Mouse (Mus musculus) G1E (cell line): ENCODE measurements at regions not wholly inside any gene's neighbourhood (a gene's known extent, or its start where the extent isn't known, plus 50 kb on each side); places are given as distances from the start of the nearest gene placed in this dataset.

Experiments
- ATAC-seq: 2 replicates; pipeline ENCODE4 v1.8.0; 2016; ENCODE audit warnings: mild to moderate bottlenecking; ENCODE audit not compliant: insufficient number of reproducible peaks, poor library complexity, low FRiP score, severe bottlenecking; ENCODE audit errors: extremely low read depth
- DNase-seq: peaks from one replicate; pipeline ENCODE4 v3.0.0; 2012; ENCODE audit warnings: low spot score
- H3K27me3 ChIP-seq: 2 replicates; pipeline ENCODE4 v1.6.1; 2012; ENCODE audit warnings: mild to moderate bottlenecking, low read length, inconsistent platforms; ENCODE audit not compliant: insufficient read depth
- H3K36me3 ChIP-seq: replicated peaks from 2 replicates; pipeline ENCODE3; 2012; ENCODE audit warnings: mild to moderate bottlenecking, inconsistent platforms
- H3K4me1 ChIP-seq: 2 replicates; pipeline ENCODE4 v1.6.1; 2012; ENCODE audit warnings: low read depth, low read length, inconsistent platforms, mixed read lengths; ENCODE audit not compliant: insufficient read depth
- H3K4me3 ChIP-seq: 2 replicates; pipeline ENCODE4 v1.5.1; 2012; ENCODE audit warnings: low read depth, mild to moderate bottlenecking, inconsistent platforms, low read length, moderate library complexity, mixed read lengths
- H3K9me3 ChIP-seq: replicated peaks from 2 replicates; pipeline ENCODE4 v1.6.1; 2012; ENCODE audit warnings: inconsistent platforms
- CTCF ChIP-seq: IDR thresholded peaks from 2 replicates; pipeline ENCODE4 v1.5.1; 2012; ENCODE audit warnings: low read depth, low read length, inconsistent platforms, mixed read lengths
- GATA1 ChIP-seq: IDR thresholded peaks from 2 replicates; pipeline ENCODE4 v1.6.1; 2012; ENCODE audit warnings: borderline replicate concordance, low read length, inconsistent platforms, mixed read lengths
- GATA2 ChIP-seq: IDR thresholded peaks from 2 replicates; pipeline ENCODE4 v1.6.1; 2012; ENCODE audit warnings: low read depth, low read length, inconsistent platforms, borderline replicate concordance
- POLR2AphosphoS5 ChIP-seq: IDR thresholded peaks from 2 replicates; pipeline ENCODE4 v1.6.1; 2012; ENCODE audit warnings: low read depth, low read length, inconsistent platforms; ENCODE audit not compliant: insufficient replicate concordance
- TAL1 ChIP-seq: conservative IDR thresholded peaks from 2 replicates; pipeline ENCODE4 v1.6.1; 2012; ENCODE audit warnings: low read depth, low read length, inconsistent platforms, mixed read lengths

DNA sequence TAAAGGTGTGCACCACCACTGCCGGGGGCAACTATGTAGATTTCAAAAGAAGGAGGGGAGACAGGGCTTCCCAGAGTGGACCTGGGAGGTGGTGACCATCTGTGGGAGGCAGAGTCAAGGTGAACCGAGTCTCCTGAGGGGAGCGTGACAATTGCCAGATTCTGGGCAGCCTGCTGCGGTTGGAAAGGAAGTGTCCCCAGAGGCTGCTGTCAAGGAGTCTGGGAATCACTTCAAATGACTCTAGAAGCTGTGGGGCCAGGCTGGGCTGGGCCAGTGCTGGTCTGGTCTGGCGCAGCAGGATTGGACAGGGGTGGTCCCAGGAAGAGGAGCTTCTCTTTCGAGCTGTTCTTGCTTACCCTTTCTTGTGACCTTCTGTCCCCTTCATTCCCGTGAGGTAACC lies 95.4 kb upstream of the Gm26897 start:
- DNase-seq (no peak), ATAC-seq (no peak)
- no peak overlapping the region for H3K4me3 ChIP-seq
- no peaks in the 10 kb centered on the region for H3K36me3 ChIP-seq
- peaks cover 93% of the 10 kb centered on the region for H3K9me3 ChIP-seq
- no peaks in the 10 kb centered on the region for H3K4me1 ChIP-seq
- no peak for TF ChIP-seq GATA2
- TF ChIP-seq POLR2AphosphoS5 = no peak
- TF ChIP-seq GATA1 = no peak
- TF ChIP-seq CTCF = no peak
- no peak for TF ChIP-seq TAL1
- H3K27me3 ChIP-seq = no peaks in the 10 kb centered on the region

DNA sequence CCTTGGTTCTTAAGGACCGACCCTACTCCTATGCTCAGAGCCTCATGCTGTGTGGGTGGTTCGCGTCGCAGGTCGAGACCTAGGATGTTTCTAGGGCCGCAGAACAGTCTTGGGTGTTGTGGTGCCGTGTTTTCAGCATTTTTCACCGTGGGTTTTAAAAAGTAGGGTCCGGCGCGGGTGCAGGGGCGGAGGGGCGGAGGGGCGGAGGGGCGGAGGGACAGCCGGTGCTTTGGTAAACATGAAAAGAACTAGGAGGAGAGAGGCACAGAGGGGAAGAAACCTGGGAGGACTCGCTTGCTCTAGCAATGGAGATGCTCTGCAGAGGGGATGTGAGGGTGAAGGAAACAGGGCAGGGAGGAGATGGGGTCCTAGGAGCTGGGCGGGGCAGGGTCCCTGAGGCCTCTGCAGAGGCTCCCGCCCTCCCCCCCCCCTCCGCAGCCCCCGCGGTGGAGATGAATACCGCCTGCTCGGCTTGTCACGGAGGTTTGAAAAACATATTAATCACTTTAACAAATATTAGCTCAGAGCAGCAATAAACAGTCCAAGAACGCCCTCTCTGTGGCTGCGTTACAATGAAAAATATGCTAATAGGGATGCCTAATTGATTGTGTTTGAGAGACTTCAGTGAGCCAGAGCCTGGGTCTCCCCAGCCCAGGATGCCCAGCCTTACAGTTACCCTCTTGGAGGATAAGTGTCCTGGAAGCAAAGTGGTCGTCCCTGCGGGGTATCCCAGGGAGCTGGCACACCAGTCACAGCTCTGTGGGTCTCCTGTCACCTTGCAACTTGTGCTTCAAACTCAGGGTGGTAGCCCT lies 94.0 kb upstream of the Gm26897 start:
- no peak for TF ChIP-seq GATA1
- TF ChIP-seq TAL1 = no peak
- TF ChIP-seq GATA2 = no peak
- TF ChIP-seq POLR2AphosphoS5 = no peak
- TF ChIP-seq CTCF = no peak
- Histone ChIP-seq H3K4me1 (no peaks in the 10 kb centered on the region), H3K9me3 (peaks cover 95% of the 10 kb centered on the region), H3K27me3 (no peaks in the 10 kb centered on the region), H3K4me3 (no peak overlapping the region), H3K36me3 (no peaks in the 10 kb centered on the region)
- no peak for DNase-seq
- no peak for ATAC-seq

DNA sequence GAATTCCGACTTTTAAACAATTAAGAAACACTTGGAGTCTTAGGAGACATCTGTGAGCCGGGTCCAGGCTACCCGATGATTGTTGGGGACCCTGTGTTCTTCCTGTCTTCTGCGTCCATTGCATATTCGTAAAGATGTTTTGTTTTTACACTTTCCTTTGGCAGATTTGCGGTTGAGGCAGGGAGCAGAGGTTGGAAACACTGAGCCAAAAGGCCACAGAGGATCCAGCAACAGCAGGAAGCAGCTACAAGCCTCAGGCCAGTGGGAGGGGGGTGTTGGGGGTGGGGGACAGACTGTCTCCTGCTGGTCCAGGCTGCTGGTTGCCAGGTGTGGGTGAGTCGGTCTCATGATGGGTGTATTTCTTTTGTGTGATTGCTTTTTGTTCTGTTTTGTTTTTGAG lies 92.7 kb upstream of the Gm26897 start:
- H3K36me3 ChIP-seq = no peaks in the 10 kb centered on the region
- TF ChIP-seq TAL1 = no peak
- no peak for TF ChIP-seq GATA2
- no peak for TF ChIP-seq GATA1
- TF ChIP-seq POLR2AphosphoS5 = no peak
- TF ChIP-seq CTCF = no peak
- DNase-seq (no peak), ATAC-seq (no peak)
- no peak overlapping the region for H3K4me3 ChIP-seq
- H3K27me3 ChIP-seq = no peaks in the 10 kb centered on the region
- no peaks in the 10 kb centered on the region for H3K4me1 ChIP-seq
- H3K9me3 ChIP-seq = peaks cover 95% of the 10 kb centered on the region

DNA sequence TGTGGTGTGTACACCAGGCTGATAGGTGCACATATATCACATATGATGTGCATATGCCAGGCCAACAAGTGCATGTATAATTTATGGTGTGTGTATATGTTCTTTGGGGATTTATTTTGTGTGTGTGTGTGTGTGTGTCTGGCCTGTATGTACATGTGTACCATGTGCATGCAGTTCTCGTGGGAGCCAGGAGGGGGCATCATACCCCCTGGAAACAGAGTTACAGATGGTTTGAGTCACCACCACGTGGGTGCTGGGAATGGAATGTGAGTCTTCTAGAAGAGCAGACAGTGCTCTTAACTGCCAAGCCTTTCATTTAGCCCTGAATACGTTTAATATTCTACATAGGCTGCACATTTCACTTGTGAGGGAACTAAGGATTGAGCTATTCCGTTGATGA lies 92.0 kb upstream of the Gm26897 start:
- Histone ChIP-seq H3K4me1 (no peaks in the 10 kb centered on the region), H3K27me3 (no peaks in the 10 kb centered on the region), H3K4me3 (no peak overlapping the region), H3K36me3 (no peaks in the 10 kb centered on the region), H3K9me3 (peaks cover 95% of the 10 kb centered on the region)
- DNase-seq = no peak
- ATAC-seq = no peak
- TF ChIP-seq POLR2AphosphoS5 (no peak), TAL1 (no peak), GATA1 (no peak), CTCF (no peak), GATA2 (no peak)

DNA sequence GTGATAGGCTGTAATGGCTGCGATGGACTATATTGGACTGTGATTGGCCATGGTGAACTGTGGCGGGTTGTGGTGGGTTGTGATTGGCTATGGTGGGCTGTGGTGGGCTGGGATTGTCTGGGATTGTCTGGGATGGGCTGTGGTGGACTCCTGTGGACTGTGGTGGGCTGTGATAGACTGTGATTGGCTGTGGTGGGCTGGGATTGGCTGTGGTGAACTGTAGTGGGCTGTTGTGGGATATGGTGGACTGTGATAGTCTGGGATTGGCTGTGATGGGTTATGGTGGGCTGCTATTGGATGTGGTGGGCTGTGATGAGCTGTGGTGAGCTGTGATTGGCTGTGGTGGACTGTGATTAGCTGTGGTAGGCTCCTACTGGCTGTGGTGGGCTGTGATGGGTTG lies 89.6 kb upstream of the Gm26897 start:
- H3K4me1 ChIP-seq = no peaks in the 10 kb centered on the region
- H3K27me3 ChIP-seq = no peaks in the 10 kb centered on the region
- no peaks in the 10 kb centered on the region for H3K36me3 ChIP-seq
- no peak for DNase-seq
- H3K9me3 ChIP-seq = peaks cover 96% of the 10 kb centered on the region
- no peak overlapping the region for H3K4me3 ChIP-seq
- no peak for TF ChIP-seq TAL1
- TF ChIP-seq GATA2 = no peak
- TF ChIP-seq POLR2AphosphoS5 = no peak
- TF ChIP-seq GATA1 = no peak
- TF ChIP-seq CTCF = no peak
- ATAC-seq = no peak

DNA sequence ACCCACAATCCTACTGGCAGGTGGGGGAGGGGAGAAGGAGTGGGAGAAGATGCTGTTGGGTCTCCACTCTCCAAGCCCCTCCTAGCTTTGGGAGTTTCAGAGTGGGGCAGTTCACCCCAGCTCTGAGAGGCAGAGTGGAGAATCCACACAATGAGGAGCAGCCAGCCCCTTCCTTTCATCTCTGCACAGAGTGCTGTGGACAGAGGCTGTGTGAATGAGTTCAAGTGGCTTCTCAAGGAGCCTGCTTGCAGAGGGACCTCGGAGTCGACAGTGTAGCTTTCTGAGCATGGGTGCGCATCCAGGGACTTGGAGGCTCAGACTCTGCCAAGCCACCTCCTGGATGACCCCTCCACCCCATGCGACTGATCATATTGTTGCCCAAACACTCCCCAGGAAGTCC lies 88.9 kb upstream of the Gm26897 start:
- ATAC-seq = no peak
- DNase-seq = no peak
- H3K4me1 ChIP-seq = no peaks in the 10 kb centered on the region
- no peaks in the 10 kb centered on the region for H3K36me3 ChIP-seq
- H3K27me3 ChIP-seq = no peaks in the 10 kb centered on the region
- H3K9me3 ChIP-seq = peaks cover 96% of the 10 kb centered on the region
- TF ChIP-seq GATA2 (no peak), POLR2AphosphoS5 (no peak), GATA1 (no peak)
- no peak overlapping the region for H3K4me3 ChIP-seq
